Mouse (Mus musculus) CD4-positive, CD25-positive, alpha-beta regulatory T cell, adult 2 months (primary cell): ENCODE measurements around the gene Dync1h1.

Source experiments
- DNase-seq: peaks from one replicate; pipeline ENCODE4 v3.0.0-alpha.2; 2012; ENCODE audit warnings: low read depth, low spot score

Gene Dync1h1

GRCm38 (mm10) chr12:110601241-110602218 is at the start of gene Dync1h1:
Gene Dync1h1, plus strand, starts transcription at chr12:110601452.
- peak; percentile 95 for DNase-seq

- no peak for DNase-seq
Observed at GRCm38 (mm10) chr12:110552113-110552512, 49.1 kb upstream of the Dync1h1 start.

GRCm38 (mm10) chr12:110553362-110553761 is 47.9 kb upstream of the Dync1h1 start:
- DNase-seq = no peak

GRCm38 (mm10) chr12:110555536-110556240 is 45.6 kb upstream of the Dync1h1 start:
- no peak for DNase-seq

- no peak for DNase-seq
Observed at GRCm38 (mm10) chr12:110556861-110557628, 44.2 kb upstream of the Dync1h1 start.

- no peak for DNase-seq
Observed at GRCm38 (mm10) chr12:110558175-110558574, 43.1 kb upstream of the Dync1h1 start.

- no peak for DNase-seq
Observed at GRCm38 (mm10) chr12:110563383-110563782, 37.9 kb upstream of the Dync1h1 start.

GRCm38 (mm10) chr12:110564848-110565247 is 36.4 kb upstream of the Dync1h1 start:
- no peak for DNase-seq

GRCm38 (mm10) chr12:110566366-110566765 is 34.9 kb upstream of the Dync1h1 start:
- DNase-seq = no peak

GRCm38 (mm10) chr12:110571050-110571449 is 30.2 kb upstream of the Dync1h1 start:
- DNase-seq = no peak

GRCm38 (mm10) chr12:110572351-110572750 is 28.9 kb upstream of the Dync1h1 start:
- DNase-seq = no peak

GRCm38 (mm10) chr12:110573635-110574034 is 27.6 kb upstream of the Dync1h1 start:
- no peak for DNase-seq

- no peak for DNase-seq
Observed at GRCm38 (mm10) chr12:110575926-110576325, 25.3 kb upstream of the Dync1h1 start.

GRCm38 (mm10) chr12:110578333-110578732 is 22.9 kb upstream of the Dync1h1 start:
- DNase-seq = no peak

- no peak for DNase-seq
Observed at GRCm38 (mm10) chr12:110588622-110589021, 12.6 kb upstream of the Dync1h1 start.

GRCm38 (mm10) chr12:110590804-110591259 is 10.4 kb upstream of the Dync1h1 start:
- DNase-seq = no peak

- peak; percentile 99 for DNase-seq
Observed at GRCm38 (mm10) chr12:110591260-110591883, 9.9 kb upstream of the Dync1h1 start.

- DNase-seq = peak; percentile 82
Observed at GRCm38 (mm10) chr12:110598527-110598926, 2.7 kb upstream of the Dync1h1 start.

- no peak for DNase-seq
Observed at GRCm38 (mm10) chr12:110599791-110600190, 1.5 kb upstream of the Dync1h1 start.

GRCm38 (mm10) chr12:110600225-110600991 is 844 bp upstream of the Dync1h1 start:
- DNase-seq = no peak
